Mouse (Mus musculus) inflammation-experienced regulatory T-cells (primary cell): ENCODE measurements around the gene Plp2. TPM values are rescaled to one million over a fixed set of nuclear protein-coding genes. Genes with fewer than 3 reads are reported as not detected.

Experiments used
- polyA plus RNA-seq, 2 experiments: library from polyadenylated mRNA; unstranded; fragments of 100-300 nt; shearing (Covaris generic); gene quantifications; one replicate each; pipeline ENCODE4 v1.2.1; 2017

Plp2 gene
- 10 to 100 TPM; 89.2 to 98.4 TPM for polyA plus RNA-seq

GRCm38 (mm10) chrX:7670921-7671623 is at the start of gene Plp2:
TSS of gene Plp2 (minus strand) at chrX:7671390.

DNA sequence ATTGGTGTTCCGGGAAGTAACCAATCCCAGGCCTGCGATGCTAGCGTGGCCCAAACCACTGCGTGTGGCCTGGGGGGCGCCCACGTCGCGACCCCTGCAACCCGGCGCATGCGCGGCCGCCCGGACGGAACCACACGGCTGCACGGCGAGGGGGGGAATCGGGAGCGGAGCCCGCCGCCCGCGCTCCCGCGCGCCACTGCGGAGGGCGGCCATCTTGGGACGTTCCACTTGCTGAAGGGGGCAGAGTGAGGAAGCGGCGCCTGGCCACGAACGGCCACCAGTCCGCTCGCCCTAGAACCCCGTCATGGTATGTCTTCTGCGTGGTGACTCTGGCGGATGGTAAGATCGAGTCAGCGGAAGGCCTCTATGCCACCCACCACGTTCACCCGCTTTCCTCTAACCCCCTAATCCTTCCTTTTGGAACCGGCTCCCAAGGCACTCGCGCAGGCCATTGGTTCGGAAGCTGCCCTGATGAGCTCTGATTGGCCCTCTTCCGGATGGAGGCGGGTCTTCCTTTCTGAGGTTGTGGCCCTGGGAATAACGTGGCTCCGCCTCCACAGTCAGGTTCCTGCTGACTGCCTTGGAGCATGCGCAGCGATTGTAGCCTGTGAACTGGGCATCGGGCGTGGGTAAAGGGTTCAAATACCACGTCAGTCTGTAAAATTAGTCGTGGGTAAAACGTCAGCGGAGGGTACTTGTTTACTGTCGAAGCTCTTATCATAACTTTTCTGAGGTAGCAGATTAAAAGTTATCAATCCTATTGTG is 43.1 kb upstream of the Plp2 start, which contains the start of gene Wdr45:
Gene Wdr45, plus strand, starts transcription at position 199 of the 765 bp plus-strand sequence.

GRCm38 (mm10) chrX:7696954-7697381 is 25.8 kb upstream of the Plp2 start, which contains the start of gene Gpkow:
TSS of gene Gpkow (plus strand) at chrX:7697131.

GRCm38 (mm10) chrX:7680864-7681263 is 9.7 kb upstream of the Plp2 start, which contains the start of gene Magix:
TSS of gene Magix (minus strand) at chrX:7681251.

GRCm38 (mm10) chrX:7657221-7657639 is 14.0 kb downstream of the Plp2 start, which contains the start of gene Prickle3:
TSS of gene Prickle3 (plus strand) at chrX:7657260.

GRCm38 (mm10) chrX:7638401-7639091 is 32.6 kb downstream of the Plp2 start, which contains the start of gene Syp:
TSS of gene Syp (plus strand) at chrX:7638471.

Other genes with a start within 250 kb of the Plp2 start
- 100 to 1,000 TPM; 107 to 116 TPM for gene Foxp3, start 97.7 kb downstream of the Plp2 start, polyA plus RNA-seq
- gene Ppp1r3f, start 97.1 kb downstream of the Plp2 start, polyA plus RNA-seq = 10 to 100 TPM; 18.9 to 19.4 TPM
- 10 to 100 TPM; 26.9 to 33.1 TPM for gene Ccdc22, start 65.9 kb downstream of the Plp2 start, polyA plus RNA-seq
- gene Cacna1f, start 64.3 kb downstream of the Plp2 start, polyA plus RNA-seq = under 1 TPM; 0.43 to 0.66 TPM
- 10 to 100 TPM; 11.7 to 11.9 TPM for gene Syp, start 32.9 kb downstream of the Plp2 start, polyA plus RNA-seq
- 10 to 100 TPM; 28.9 to 30.0 TPM for gene Prickle3, start 14.1 kb downstream of the Plp2 start, polyA plus RNA-seq
- gene Magix, start 9.9 kb upstream of the Plp2 start, polyA plus RNA-seq = not detected
- 10 to 100 TPM; 52.1 to 78.0 TPM for gene Gpkow, start 25.7 kb upstream of the Plp2 start, polyA plus RNA-seq
- gene Wdr45, start 42.9 kb upstream of the Plp2 start, polyA plus RNA-seq = 10 to 100 TPM; 75.7 to 78.1 TPM
- gene Gm45208, start 50.9 kb upstream of the Plp2 start, polyA plus RNA-seq = not detected
- gene Praf2, start 57.0 kb upstream of the Plp2 start, polyA plus RNA-seq = 10 to 100 TPM; 36.2 to 40.3 TPM
- under 1 TPM; 0.11 to 0.55 TPM for gene Ccdc120, start 79.5 kb upstream of the Plp2 start, polyA plus RNA-seq
- gene Tfe3, start 91.2 kb upstream of the Plp2 start, polyA plus RNA-seq = 10 to 100 TPM; 30.6 to 35.2 TPM
- gene Gripap1, start 118.4 kb upstream of the Plp2 start, polyA plus RNA-seq = 10 to 100 TPM; 95.0 to 98.3 TPM
- gene Kcnd1, start 150.9 kb upstream of the Plp2 start, polyA plus RNA-seq = 1 to 10 TPM in 1 of 2 experiments, under 1 TPM in 1; 0.69 to 2.4 TPM
- gene Otud5, start 170.0 kb upstream of the Plp2 start, polyA plus RNA-seq = 100 to 1,000 TPM; 196 to 198 TPM
- gene Pim2, start 206.9 kb upstream of the Plp2 start, polyA plus RNA-seq = 10 to 100 TPM; 51.7 to 86.2 TPM
- gene Slc35a2, start 212.6 kb upstream of the Plp2 start, polyA plus RNA-seq = 10 to 100 TPM; 39.3 to 39.5 TPM
- gene Pqbp1, start 227.9 kb upstream of the Plp2 start, polyA plus RNA-seq = 100 to 1,000 TPM; 144 to 146 TPM
- gene Timm17b, start 228.0 kb upstream of the Plp2 start, polyA plus RNA-seq = 100 to 1,000 TPM; 130 to 136 TPM
- not detected for gene Gm10491, start 236.4 kb upstream of the Plp2 start, polyA plus RNA-seq
- not detected for gene Gm10490, start 238.2 kb upstream of the Plp2 start, polyA plus RNA-seq
- gene Pcsk1n, start 248.4 kb upstream of the Plp2 start, polyA plus RNA-seq = under 1 TPM in 1 of 2 experiments, not detected in 1; 0.38 TPM